Mouse (Mus musculus): ENCODE measurements around the gene Prmt7.

GRCm38 (mm10) chr8:106250186-106250585 is 39.5 kb downstream of the Prmt7 start:
- TF ChIP-seq POLR2A (IDR thresholded peaks at IDR 0.05; ENCODE audit: borderline replicate concordance, extremely low read depth, low read depth, low read length) (no peak), CTCF (IDR thresholded peaks at IDR 0.05; ENCODE audit: insufficient read depth, low read length) (no peak)
